ENCODE assay signal across 8 mouse cellular contexts in the genomic region with DNA sequence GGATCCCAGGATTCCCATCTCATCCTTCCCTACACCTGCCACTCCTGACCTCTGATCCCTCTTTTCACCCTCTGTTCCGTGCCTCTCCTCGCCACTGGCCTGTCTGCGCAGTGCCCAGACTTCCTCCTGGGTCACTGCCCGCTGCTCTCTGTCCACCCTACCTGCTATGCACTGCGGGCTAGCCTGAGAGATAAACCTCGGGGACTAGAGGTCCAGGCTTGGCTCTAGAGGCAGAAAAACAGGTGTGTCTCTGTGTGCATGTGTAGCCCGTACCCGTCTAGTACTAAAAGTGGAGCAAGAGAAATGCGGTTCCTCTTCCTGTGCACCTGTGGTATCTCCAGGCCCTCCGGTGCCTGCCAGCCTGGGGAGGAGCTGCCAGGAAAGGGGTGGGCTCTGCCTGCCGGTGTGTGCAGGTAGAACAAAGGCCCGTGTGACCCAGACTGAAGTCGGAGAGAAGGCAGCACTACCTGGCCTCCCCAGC. TPM values are rescaled to one million over a fixed set of nuclear protein-coding genes. Genes with fewer than 3 reads are reported as not detected.
A peak's percentile ranks its signal among the peaks of the same experiment; 100 is the strongest.
DNase-seq lines count a peak whose midpoint lies in the region; ATAC-seq and TF ChIP-seq lines count a peak whose summit lies in the region.

No protein-coding gene starts in this region.

- 1% methylated on average over 13 of the region's 13 CpGs for WGBS in cerebellum, adult 2 months
- 2% methylated on average over 13 of the region's 13 CpGs for WGBS in heart, postnatal 0 days
- WGBS in midbrain, embryonic 13.5 days: under 1% methylated on average over 13 of the region's 13 CpGs

- H3K4me2 ChIP-seq in heart, postnatal 0 days (ENCODE audit: low read depth, low read length): peak overlapping the region; percentile 98
- peak overlapping the region; percentile 73 for H3K4me2 ChIP-seq in midbrain, embryonic 13.5 days (replicated peaks)

- peaks cover 35% of the 10 kb centered on the region for H3K4me1 ChIP-seq in cerebellum, adult 2 months (ENCODE audit: control insufficient read depth, insufficient read depth, low read length)
- H3K4me1 ChIP-seq in heart, postnatal 0 days (ENCODE audit: control insufficient read depth, insufficient read depth): peaks cover 59% of the 10 kb centered on the region
- H3K4me1 ChIP-seq in midbrain, embryonic 13.5 days (replicated peaks): peaks cover 74% of the 10 kb centered on the region

- H3K36me3 ChIP-seq in heart, postnatal 0 days (replicated peaks; ENCODE audit: control insufficient read depth, insufficient read depth, low read length): no peaks in the 10 kb centered on the region
- peaks cover 5% of the 10 kb centered on the region; the same call in 1 of the 2 replicates for H3K36me3 ChIP-seq in midbrain, embryonic 13.5 days

- TF ChIP-seq CTCF in cerebellum, adult 2 months (IDR thresholded peaks at IDR 0.05; ENCODE audit: borderline replicate concordance, insufficient read depth, low read depth, low read length): no peak
- no peak for TF ChIP-seq CTCF in heart, postnatal 0 days (IDR thresholded peaks at IDR 0.05; ENCODE audit: low read depth)

- peak; percentile 13 for DNase-seq in layer of hippocampus, adult 9-11 months
- no peak for DNase-seq in layer of hippocampus, adult 11-12 months (ENCODE audit: low spot score)
- DNase-seq in cerebellum, adult 2 months: peak; percentile 62 to 69
- DNase-seq in heart, postnatal 0 days (ENCODE audit: low spot score): no peak
- peak; percentile 56 to 66 for DNase-seq in kidney, postnatal 4 days
- DNase-seq in thymus, postnatal 36 days: peak; percentile 68 to 85
- DNase-seq in frontal cortex, adult 2 months (ENCODE audit: extremely low spot score in 1 of 2, low spot score in 1 of 2): no peak

- no peak for ATAC-seq in heart, postnatal 0 days (ENCODE audit: insufficient read depth, low read depth)
- peak; percentile 5; the same call in 1 of the 2 replicates for ATAC-seq in midbrain, embryonic 13.5 days

- H3K4me3 ChIP-seq in cerebellum, adult 2 months (replicated peaks; ENCODE audit: insufficient read depth, low read depth, low read length): peak overlapping the region; percentile 74
- peak overlapping the region; percentile 88 for H3K4me3 ChIP-seq in heart, postnatal 0 days (ENCODE audit: low read depth, low read length)
- peak overlapping the region; percentile 64 for H3K4me3 ChIP-seq in midbrain, embryonic 13.5 days (replicated peaks)

- no peaks in the 10 kb centered on the region for H3K9me3 ChIP-seq in heart, postnatal 0 days (replicated peaks; ENCODE audit: control insufficient read depth, low read length)
- H3K9me3 ChIP-seq in midbrain, embryonic 13.5 days: no peaks in the 10 kb centered on the region

- H3K27ac ChIP-seq in cerebellum, adult 2 months (ENCODE audit: insufficient read depth, low read length): peak overlapping the region; percentile 24; the same call in 1 of the 2 replicates
- H3K27ac ChIP-seq in heart, postnatal 0 days (ENCODE audit: low read depth): no peak overlapping the region; the same call in 1 of the 2 replicates
- H3K27ac ChIP-seq in midbrain, embryonic 13.5 days: peak overlapping the region; percentile 82

- no peaks in the 10 kb centered on the region for H3K27me3 ChIP-seq in cerebellum, adult 2 months (ENCODE audit: control insufficient read depth, insufficient read depth, low read length)
- H3K27me3 ChIP-seq in heart, postnatal 0 days (ENCODE audit: control insufficient read depth, insufficient read depth, low read length): no peaks in the 10 kb centered on the region
- peaks cover 3% of the 10 kb centered on the region; the same call in 1 of the 2 replicates for H3K27me3 ChIP-seq in midbrain, embryonic 13.5 days

- H3K9ac ChIP-seq in heart, postnatal 0 days (replicated peaks; ENCODE audit: low read depth, low read length): peak overlapping the region; percentile 84
- H3K9ac ChIP-seq in midbrain, embryonic 13.5 days (replicated peaks): peak overlapping the region; percentile 79

- no peak for TF ChIP-seq EP300 in heart, postnatal 0 days (IDR thresholded peaks at IDR 0.05; ENCODE audit: low read depth)

- no peak for TF ChIP-seq POLR2A in cerebellum, adult 2 months (IDR thresholded peaks at IDR 0.05; ENCODE audit: borderline replicate concordance, insufficient read depth, low read length)

RNA-seq across cellular contexts. Expression of a gene that starts 1.1 kb away (rescaled TPM):
- 69.8 and 70.5 TPM in 2 replicates for polyA plus RNA-seq in cerebellum, adult 2 months (2012; rRNA removed)
- 31.5 and 39.8 TPM in 2 replicates for total RNA-seq in heart, postnatal 0 days (2014; rRNA removed; ENCODE audit: low replicate concordance)
- 2.7 and 3.2 TPM in 2 replicates for polyA plus RNA-seq in heart, postnatal 0 days (2015; fragmentation: Nextera tagmentation; extraction: Ambion mirVana)
- 10.4 and 11.0 TPM in 2 replicates for polyA plus RNA-seq in midbrain, embryonic 13.5 days (2015; fragmentation: Nextera tagmentation; extraction: Ambion mirVana)
- 44.8 and 44.9 TPM in 2 replicates for polyA plus RNA-seq in frontal cortex, adult 2 months (2012; rRNA removed)

Comparison
In these comparisons a context has a peak if more than half of its experiments do, and no peak if none do; other contexts are left out.
1. DNase-seq: peak in layer of hippocampus, adult 9-11 months (single experiment), cerebellum, adult 2 months (2 of 2), kidney, postnatal 4 days (2 of 2) and thymus, postnatal 36 days (2 of 2); none in layer of hippocampus, adult 11-12 months (single experiment), heart, postnatal 0 days (single experiment) and frontal cortex, adult 2 months (0 of 2).
2. Peak in every context shown above with its lines, with median percentiles within 50 percentile points of each other: H3K4me3 ChIP-seq.